Mouse (Mus musculus) erythroblast, adult 5-6 weeks (primary cell): Measurements from ENCODE around the gene Ntn4. TPM values are rescaled to one million over a fixed set of nuclear protein-coding genes. Genes with fewer than 3 reads are reported as not detected.
A peak's percentile ranks its signal among the peaks of the same experiment; 100 is the strongest.

ENCODE experiments used
- ATAC-seq: replicated peaks from 2 replicates; pipeline ENCODE4 v1.8.0; 2016; ENCODE audit warnings: moderate number of reproducible peaks, mild to moderate bottlenecking, moderate TSS enrichment, inconsistent platforms; ENCODE audit not compliant: poor library complexity, low FRiP score, severe bottlenecking
- total RNA-seq, 2 experiments: library from RNA; stranded (forward) in 1 of 2; stranded (reverse) in 1 of 2; fragments of 150-400 nt in 1 of 2; fragments of 200-764, 138-1000 nt in 1 of 2; gene quantifications; 2 replicates each; pipeline versions ENCODE4 v1.2.3 to v1.2.4; 2015 to 2017; ENCODE audit warnings: low replicate concordance in 2 of 2

Ntn4 gene
- total RNA-seq, 2 experiments from 2014 or later: 8.8 to 12.6 TPM

DNA sequence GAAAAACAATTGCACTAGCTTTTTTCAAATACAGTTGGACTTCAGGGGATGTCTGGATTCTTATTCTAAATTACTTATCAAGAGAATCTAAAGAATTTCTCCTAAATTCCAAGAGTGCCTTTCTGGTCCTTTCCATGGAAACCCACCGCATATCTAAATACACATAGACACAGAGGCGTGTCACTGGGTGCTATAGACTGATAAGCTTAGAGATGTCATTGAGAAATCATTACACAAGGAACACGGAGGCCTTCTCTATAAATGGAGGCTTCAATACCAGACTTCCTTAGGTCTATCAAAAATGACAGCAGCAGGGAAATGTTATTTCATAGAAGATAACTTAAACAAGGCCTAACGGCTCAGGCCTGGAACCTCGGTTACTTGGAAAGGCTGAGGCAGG, 68.0 kb downstream of the Ntn4 start:
- peak; percentile 60; the same call in 1 of the 2 replicates for ATAC-seq

GRCm38 (mm10) chr10:93709536-93709935, 69.1 kb downstream of the Ntn4 start:
- ATAC-seq: no peak

- ATAC-seq: peak; percentile 75
Measured at GRCm38 (mm10) chr10:93721625-93722337, 81.3 kb downstream of the Ntn4 start.

DNA sequence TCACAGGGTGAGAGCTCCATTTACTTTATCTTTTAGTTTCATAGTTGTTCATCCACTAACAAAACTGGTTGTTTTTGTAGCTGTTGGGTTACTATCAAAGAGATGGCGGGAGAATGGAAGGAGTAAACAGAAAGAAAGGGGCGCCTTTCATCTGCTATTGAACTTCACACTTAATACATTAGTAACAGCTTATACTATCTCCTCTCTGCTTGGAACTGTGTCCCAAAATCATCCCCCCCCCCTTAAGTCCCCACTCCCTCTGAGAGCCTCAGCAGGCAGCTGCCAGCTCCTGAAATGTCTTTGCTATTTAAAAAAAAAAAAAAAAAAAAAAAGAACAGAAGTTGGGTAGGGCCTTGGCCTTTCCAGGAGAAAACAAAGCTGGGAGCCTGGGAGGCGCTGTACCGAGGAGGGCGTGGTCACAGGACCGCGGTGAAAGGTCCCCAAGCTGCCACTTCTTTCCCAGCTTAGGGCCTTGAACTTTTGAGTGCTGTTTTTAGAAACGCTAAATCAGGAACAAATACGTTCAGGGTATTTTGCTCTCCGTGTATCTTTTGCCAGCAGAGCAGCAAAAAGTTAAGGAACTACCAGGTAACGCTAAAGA, 83.6 kb downstream of the Ntn4 start:
- ATAC-seq: peak; percentile 75

DNA sequence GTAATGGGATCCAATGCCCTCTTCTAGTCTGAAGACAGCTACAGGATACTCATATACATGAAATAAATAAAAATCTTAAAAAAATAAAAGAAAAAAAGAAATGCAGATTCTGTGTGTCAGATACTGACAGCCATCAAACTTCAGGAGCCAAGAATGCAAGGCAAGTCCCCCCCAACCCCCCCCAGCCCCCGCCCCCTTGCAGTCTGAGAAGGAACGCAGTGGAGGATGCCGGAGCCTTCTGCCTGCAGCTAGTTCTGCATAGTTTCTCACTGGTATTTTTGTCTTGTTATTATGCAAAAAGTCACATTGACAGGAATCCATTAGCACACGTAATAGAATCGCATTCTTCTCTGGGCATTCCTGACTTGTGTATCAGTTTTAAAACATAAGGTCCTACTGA, 87.7 kb downstream of the Ntn4 start:
- no peak for ATAC-seq

DNA sequence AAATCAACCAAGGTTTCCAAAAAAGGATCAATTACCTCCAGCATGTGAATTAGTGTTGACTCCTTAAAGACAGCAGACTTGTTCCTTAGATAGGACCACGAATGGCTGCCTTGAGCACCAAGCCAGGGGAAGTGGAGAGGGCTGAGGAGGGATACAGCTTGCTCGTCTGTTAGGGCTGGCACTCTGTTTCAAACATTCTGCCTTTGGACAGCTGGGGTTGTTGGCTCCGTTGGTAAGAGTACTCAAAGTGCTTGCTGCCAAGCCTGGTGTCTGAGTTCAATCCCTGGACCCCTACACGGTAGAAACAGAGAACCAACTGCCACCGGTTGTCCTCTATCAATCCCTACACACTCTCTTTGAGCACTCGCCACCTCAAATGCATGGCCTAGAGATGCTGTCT, 90.0 kb downstream of the Ntn4 start:
- ATAC-seq: no peak

- ATAC-seq: no peak
Measured at GRCm38 (mm10) chr10:93731248-93731691, 90.8 kb downstream of the Ntn4 start.

DNA sequence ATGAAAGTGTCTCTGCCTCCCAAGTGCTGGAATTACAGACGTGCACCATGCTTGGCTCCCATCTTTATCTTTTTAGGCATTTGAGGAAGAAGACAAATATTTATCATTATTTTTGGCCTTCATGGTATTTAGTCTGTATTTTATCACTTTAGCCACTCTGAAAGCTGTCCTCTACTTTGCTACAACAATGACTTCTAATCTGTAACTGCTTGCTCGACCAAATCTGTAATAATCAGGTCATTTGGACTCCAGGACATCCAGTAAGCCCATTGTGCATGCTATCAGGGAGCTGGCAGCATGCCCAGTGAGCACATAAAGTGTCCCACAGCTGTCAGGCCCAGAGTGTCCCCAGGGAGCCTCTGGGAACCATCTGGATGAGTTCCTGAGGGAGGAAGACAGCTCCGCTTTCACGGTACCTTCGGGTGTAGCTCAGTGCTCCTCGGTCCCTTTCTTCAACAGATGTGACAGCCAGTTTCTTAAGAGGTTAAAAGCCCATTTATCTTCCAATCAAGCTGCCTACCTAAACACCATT, 95.7 kb downstream of the Ntn4 start:
- ATAC-seq: no peak

DNA sequence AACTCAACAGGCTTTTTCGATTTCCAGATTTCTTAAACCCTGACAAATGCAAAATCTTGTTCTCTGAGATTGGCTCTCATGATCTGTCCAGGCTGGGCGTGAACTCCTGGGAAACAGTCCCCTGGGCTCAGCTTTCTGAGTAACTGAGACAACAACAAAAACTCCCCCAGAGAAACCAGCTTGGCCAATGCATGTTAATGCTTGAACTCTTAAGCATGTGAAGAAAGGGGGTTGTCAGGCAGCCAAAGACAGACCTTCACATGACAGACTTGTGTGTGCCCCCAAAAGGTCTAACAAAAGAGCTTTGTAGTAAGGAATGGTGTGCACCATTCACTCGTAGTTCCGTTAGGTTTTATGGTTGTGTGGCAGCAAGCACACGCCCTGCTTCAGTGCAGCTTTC, 96.6 kb downstream of the Ntn4 start:
- ATAC-seq: no peak

DNA sequence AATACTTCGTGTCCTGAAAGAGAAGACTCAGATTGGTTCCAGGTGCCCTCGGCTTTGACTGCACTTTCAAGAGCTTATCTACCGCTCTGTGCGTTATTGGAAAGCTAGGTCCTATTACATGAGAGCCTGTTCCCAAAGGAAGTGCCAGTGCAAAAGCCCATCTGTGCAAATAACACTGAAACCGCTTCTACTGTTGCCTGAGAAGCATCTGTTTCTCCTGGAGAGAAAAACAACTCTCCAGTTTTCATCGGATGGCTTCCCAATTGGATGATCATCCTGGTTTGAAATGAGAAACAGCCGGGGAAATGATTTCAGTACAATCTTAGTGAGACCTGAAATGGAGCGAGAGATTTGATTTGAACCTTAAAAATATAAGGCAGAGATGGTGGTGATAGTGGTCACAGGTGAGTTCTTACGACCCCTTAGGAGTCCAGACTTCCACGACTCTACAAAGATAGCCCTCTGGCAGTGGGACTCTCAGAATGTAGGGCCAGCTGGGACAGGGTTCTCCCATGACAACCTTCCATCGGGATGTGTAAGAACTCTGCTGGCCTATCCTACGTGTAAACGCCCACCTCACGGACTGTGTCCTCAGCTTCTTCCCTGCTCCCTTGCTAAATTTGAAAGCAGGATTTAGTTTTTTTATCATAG, 101.1 kb downstream of the Ntn4 start:
- ATAC-seq: no peak

GRCm38 (mm10) chr10:93742097-93742446, 101.6 kb downstream of the Ntn4 start:
- ATAC-seq: no peak

- ATAC-seq: no peak
Measured at GRCm38 (mm10) chr10:93742598-93742997, 102.1 kb downstream of the Ntn4 start.

DNA sequence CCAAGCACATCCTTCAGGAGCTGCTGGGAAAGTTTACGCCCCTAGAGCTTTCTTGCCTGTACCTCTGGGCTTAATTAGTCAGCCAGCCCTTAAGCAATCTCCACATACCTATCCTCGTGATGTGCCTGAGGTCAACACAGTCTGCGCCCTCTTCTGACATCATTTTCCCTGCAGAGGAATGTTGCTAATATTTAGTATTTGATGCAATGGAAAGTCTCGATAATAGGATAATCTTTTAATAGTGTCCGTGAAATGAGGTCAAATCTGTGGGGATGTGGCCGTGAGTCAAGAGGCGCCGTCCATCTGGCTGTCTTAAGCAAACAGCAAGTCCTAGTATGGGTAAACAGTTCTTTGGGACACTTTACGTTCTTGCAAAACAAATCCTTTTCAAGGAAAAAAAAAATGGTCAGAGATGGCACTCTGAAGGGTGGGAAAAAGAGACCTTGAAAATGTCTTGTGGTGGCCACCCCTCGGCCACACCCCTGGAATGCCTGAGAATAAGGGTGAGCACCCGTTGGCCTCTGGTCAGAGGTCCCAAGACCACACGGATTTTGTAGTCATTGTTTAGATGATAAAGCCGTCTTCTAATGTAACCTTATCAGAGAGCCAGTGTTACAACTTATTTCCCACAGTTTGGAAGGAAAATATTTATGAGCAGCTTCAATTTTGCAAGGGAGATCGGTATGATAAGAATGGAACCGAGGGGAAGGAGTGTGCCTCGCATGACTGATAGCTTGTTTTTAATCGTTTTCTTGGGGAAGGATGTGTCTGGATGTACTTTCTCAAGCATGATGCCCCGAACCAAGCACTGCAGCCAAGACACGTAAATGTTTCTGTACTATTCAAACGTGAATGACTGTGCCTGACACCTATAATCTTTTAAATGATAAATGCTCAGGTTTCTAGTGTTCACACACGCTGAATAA, 109.0 kb downstream of the Ntn4 start:
- ATAC-seq: no peak

DNA sequence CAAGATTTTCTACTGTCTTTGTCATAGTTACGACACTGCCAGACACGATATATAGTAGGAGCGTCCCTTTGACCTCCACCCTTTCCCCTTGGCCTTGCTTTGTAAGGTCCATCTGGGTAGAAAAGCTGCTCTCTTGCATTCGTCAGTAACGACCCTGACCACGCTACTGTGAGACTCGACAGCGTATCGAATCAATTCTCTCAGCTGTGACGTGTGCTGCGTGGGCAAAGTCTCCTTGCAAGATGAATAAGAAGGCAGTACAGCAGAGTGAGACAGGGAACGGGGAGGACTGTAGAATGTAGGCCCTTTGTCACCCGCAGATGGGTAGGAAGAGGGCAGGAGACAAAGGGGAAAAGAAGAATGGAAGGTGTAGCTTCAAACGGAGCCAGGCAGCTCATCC, 110.8 kb downstream of the Ntn4 start:
- no peak for ATAC-seq

- no peak for ATAC-seq
Measured at GRCm38 (mm10) chr10:93753711-93754391, 113.4 kb downstream of the Ntn4 start.

DNA sequence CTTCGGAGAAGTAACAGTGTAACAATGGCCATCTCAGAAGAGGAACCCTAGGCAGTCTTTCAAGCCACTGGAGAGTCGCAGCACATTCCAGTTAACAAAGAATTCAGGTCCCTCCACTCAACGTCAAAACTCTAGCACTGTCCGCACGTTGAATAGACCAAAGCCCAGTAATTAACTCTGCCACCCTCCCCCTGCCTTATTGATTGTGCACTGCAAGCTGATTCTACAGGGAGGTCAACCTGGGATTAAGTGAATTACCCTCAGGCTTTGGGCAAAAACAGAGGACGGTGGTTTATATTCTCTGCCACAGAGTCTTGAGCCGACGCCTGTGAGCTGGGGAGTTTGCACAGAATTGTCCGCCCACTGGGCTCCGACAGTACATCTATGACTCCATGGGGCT, 115.7 kb downstream of the Ntn4 start:
- ATAC-seq: no peak

GRCm38 (mm10) chr10:93759644-93760043, 119.2 kb downstream of the Ntn4 start:
- ATAC-seq: no peak

- ATAC-seq: no peak
Measured at GRCm38 (mm10) chr10:93760429-93760828, 119.9 kb downstream of the Ntn4 start.

DNA sequence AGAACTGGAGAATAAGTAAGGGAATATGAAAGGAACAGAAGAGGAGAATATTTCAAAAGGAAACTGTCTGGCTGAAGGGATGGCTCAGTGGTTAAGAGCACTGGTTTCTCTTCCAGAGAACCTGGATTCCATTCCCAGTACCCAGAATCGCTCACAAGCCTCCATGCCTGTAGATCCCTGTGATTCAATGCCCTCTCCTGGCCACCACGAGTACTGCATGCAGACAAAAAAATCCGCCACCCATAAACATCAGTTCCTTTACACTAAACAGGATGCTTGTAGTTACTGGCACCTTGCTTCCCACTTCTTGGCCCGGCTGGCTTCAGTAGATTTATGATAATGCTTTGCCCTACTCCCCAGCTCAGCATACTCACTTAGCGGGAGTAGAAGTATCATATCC, 122.6 kb downstream of the Ntn4 start:
- peak; percentile 83 for ATAC-seq
